Mouse (Mus musculus) embryonic stem cell, embryonic (primary cell): ENCODE measurements at regions not wholly inside any gene's neighbourhood (a gene's known extent, or its start where the extent isn't known, plus 50 kb on each side); places are given as distances from the start of the nearest gene placed in this dataset.

Experiments
- CTCF ChIA-PET, 4 experiments: fragments of 300-600 bp in 2 of 4; fragments of 350-600 bp in 2 of 4; sonication (Branson Sonifier 250); formaldehyde crosslinking; loops; one replicate each; lab custom pipeline; 2022; ENCODE audit warnings: inconsistent platforms in 2 of 4; lab: Charles Lee
- POLR2A ChIA-PET, 4 experiments: fragments of 300-600 bp in 2 of 4; fragments of 350-600 bp in 2 of 4; sonication (Branson Sonifier 250); formaldehyde crosslinking; loops; one replicate each; lab custom pipeline; 2022; ENCODE audit warnings: antibody characterized with exemption in 4 of 4, inconsistent platforms in 1 of 4; lab: Charles Lee

- ChIA-PET POLR2A (no interaction called here), CTCF (no interaction called here)
Measured at GRCm38 (mm10) chr4:4211892-4212291, 134.6 kb upstream of the Sdr16c6 start.

GRCm38 (mm10) chr4:4205158-4205557 is 127.8 kb upstream of the Sdr16c6 start:
- CTCF ChIA-PET: no interaction called here
- POLR2A ChIA-PET: no interaction called here

GRCm38 (mm10) chr4:4199309-4199708 is 122.0 kb upstream of the Sdr16c6 start:
- CTCF ChIA-PET: no interaction called here
- POLR2A ChIA-PET: no interaction called here

GRCm38 (mm10) chr4:4195834-4196233 is 118.5 kb upstream of the Sdr16c6 start:
- ChIA-PET POLR2A (no interaction called here), CTCF (no interaction called here)

GRCm38 (mm10) chr4:4195250-4195649 is 117.9 kb upstream of the Sdr16c6 start:
- ChIA-PET POLR2A (no interaction called here), CTCF (no interaction called here)
